Comparison of ENCODE assay signal across 9 mouse cellular contexts in genomic region chr9:35592903-35593302, GRCm38 (mm10). TPM values are rescaled to one million over a fixed set of nuclear protein-coding genes. Genes with fewer than 3 reads are reported as not detected.
DNase-seq lines count a peak whose midpoint lies in the region; ATAC-seq lines count a peak whose summit lies in the region.
"Had no signal": no experiment of that assay in that cellular context is flagged by ENCODE, and none has a peak within 500 bp of the region (broad histone marks: within the 10 kb centered on the region; RNA-seq: fewer than 3 reads in every experiment).

No protein-coding gene starts in this region.

- H3K4me3 ChIP-seq in hindbrain, embryonic 11.5 days (ENCODE audit: low read depth, low read length), result no peak overlapping the region
- H3K4me3 ChIP-seq in hindbrain, embryonic 10.5 days, result no peak overlapping the region
- H3K4me3 ChIP-seq: hindbrain, embryonic 15.5 days had no signal

- no peaks in the 10 kb centered on the region for H3K4me1 ChIP-seq in hindbrain, embryonic 11.5 days (replicated peaks; ENCODE audit: control insufficient read depth, insufficient read depth, low read length)
- no peaks in the 10 kb centered on the region for H3K4me1 ChIP-seq in hindbrain, embryonic 10.5 days (replicated peaks)
- H3K4me1 ChIP-seq: hindbrain, embryonic 15.5 days had no signal

- no peak for ATAC-seq in hindbrain, embryonic 11.5 days (ENCODE audit: low FRiP score)

- WGBS in hindbrain, embryonic 11.5 days, result 21% methylated on average over 2 of the region's 2 CpGs
- WGBS in hindbrain, embryonic 10.5 days, result 24% methylated on average over 2 of the region's 2 CpGs

- DNase-seq in hindbrain, embryonic 11.5 days (ENCODE audit: low spot score), result peak; percentile 18
- no peak for DNase-seq in hindbrain, embryonic 10.5 days (ENCODE audit: low spot score)
- DNase-seq in 416B (ENCODE audit: low read depth), result peak; percentile 57
- DNase-seq in R1 (ENCODE audit: low read depth, low spot score), result peak; percentile 18
- peak; percentile 48 for DNase-seq in kidney, postnatal 10 days
- DNase-seq in spleen, postnatal 10 days (ENCODE audit: low spot score in 2 of 2), result no peak
- DNase-seq in neural tube, embryonic 10.5 days (ENCODE audit: extremely low spot score, low spot score), result no peak
- DNase-seq in cerebellum, adult 9-11 months, result no peak

- H3K9ac ChIP-seq in hindbrain, embryonic 11.5 days (ENCODE audit: low read depth, low read length), result no peak overlapping the region
- H3K9ac ChIP-seq: hindbrain, embryonic 15.5 days had no signal

- H3K4me2 ChIP-seq in hindbrain, embryonic 11.5 days (replicated peaks; ENCODE audit: low read depth, low read length), result no peak overlapping the region
- H3K4me2 ChIP-seq: hindbrain, embryonic 15.5 days had no signal

- no peaks in the 10 kb centered on the region for H3K27me3 ChIP-seq in hindbrain, embryonic 11.5 days (ENCODE audit: control insufficient read depth, insufficient read depth, low read length)
- no peaks in the 10 kb centered on the region for H3K27me3 ChIP-seq in hindbrain, embryonic 10.5 days (ENCODE audit: insufficient read depth, poor library complexity, severe bottlenecking)
- H3K27me3 ChIP-seq: hindbrain, embryonic 15.5 days had no signal

- H3K9me3 ChIP-seq in hindbrain, embryonic 11.5 days (ENCODE audit: control insufficient read depth, low read length), result no peaks in the 10 kb centered on the region
- H3K9me3 ChIP-seq in hindbrain, embryonic 10.5 days, result no peaks in the 10 kb centered on the region
- H3K9me3 ChIP-seq: hindbrain, embryonic 15.5 days had no signal

- H3K36me3 ChIP-seq in hindbrain, embryonic 11.5 days (ENCODE audit: control insufficient read depth, insufficient read depth, low read length), result no peaks in the 10 kb centered on the region
- H3K36me3 ChIP-seq in hindbrain, embryonic 10.5 days, result no peaks in the 10 kb centered on the region
- H3K36me3 ChIP-seq: hindbrain, embryonic 15.5 days had no signal

- no peak overlapping the region for H3K27ac ChIP-seq in hindbrain, embryonic 11.5 days (ENCODE audit: low read depth, low read length)
- no peak overlapping the region for H3K27ac ChIP-seq in hindbrain, embryonic 10.5 days
- H3K27ac ChIP-seq: hindbrain, embryonic 15.5 days had no signal

RNA-seq across cellular contexts. Expression of gene Pate4, which starts 18.8 kb away (rescaled TPM):
- not detected in 2 replicates for polyA plus RNA-seq in hindbrain, embryonic 11.5 days (2014; fragmentation: Nextera tagmentation; extraction: Ambion mirVana)
- not detected in 2 replicates for polyA plus RNA-seq in hindbrain, embryonic 10.5 days (2016; fragmentation: Nextera tagmentation; extraction: Ambion mirVana)
- polyA plus RNA-seq: hindbrain, embryonic 15.5 days had no signal

RNA-seq across cellular contexts. Expression of gene Hyls1, which starts 22.7 kb away (rescaled TPM):
- polyA plus RNA-seq in hindbrain, embryonic 11.5 days (2014; fragmentation: Nextera tagmentation; extraction: Ambion mirVana), result 29.9 and 32.4 TPM in 2 replicates
- 24.2 and 26.8 TPM in 2 replicates for polyA plus RNA-seq in hindbrain, embryonic 10.5 days (2016; fragmentation: Nextera tagmentation; extraction: Ambion mirVana)

RNA-seq across cellular contexts. Expression of gene Pate2, which starts 22.8 kb away (rescaled TPM):
- 0.64 and 1.3 TPM in 2 replicates for polyA plus RNA-seq in hindbrain, embryonic 11.5 days (2014; fragmentation: Nextera tagmentation; extraction: Ambion mirVana)
- 1.5 and 1.7 TPM in 2 replicates for polyA plus RNA-seq in hindbrain, embryonic 10.5 days (2016; fragmentation: Nextera tagmentation; extraction: Ambion mirVana)

RNA-seq across cellular contexts. Expression of gene Pus3, which starts 34.5 kb away (rescaled TPM):
- 19.6 and 25.5 TPM in 2 replicates for polyA plus RNA-seq in hindbrain, embryonic 11.5 days (2014; fragmentation: Nextera tagmentation; extraction: Ambion mirVana)
- 15.8 and 17.8 TPM in 2 replicates for polyA plus RNA-seq in hindbrain, embryonic 10.5 days (2016; fragmentation: Nextera tagmentation; extraction: Ambion mirVana)

RNA-seq across cellular contexts. Expression of gene Ddx25, which starts 34.6 kb away (rescaled TPM):
- polyA plus RNA-seq in hindbrain, embryonic 11.5 days (2014; fragmentation: Nextera tagmentation; extraction: Ambion mirVana), result 9.7 and 10.0 TPM in 2 replicates
- 7.3 and 8.1 TPM in 2 replicates for polyA plus RNA-seq in hindbrain, embryonic 10.5 days (2016; fragmentation: Nextera tagmentation; extraction: Ambion mirVana)

Comparison
In these comparisons a context has a peak if more than half of its experiments do, and no peak if none do; other contexts are left out.
1. DNase-seq: peak in hindbrain, embryonic 11.5 days (single experiment), 416B (single experiment), R1 (single experiment) and kidney, postnatal 10 days (single experiment); none in hindbrain, embryonic 10.5 days (single experiment), spleen, postnatal 10 days (0 of 2), neural tube, embryonic 10.5 days (single experiment) and cerebellum, adult 9-11 months (single experiment).